Mouse (Mus musculus) ES-Bruce4 (cell line): ENCODE results near the gene Lap3. TPM values are rescaled to one million over a fixed set of nuclear protein-coding genes. Genes with fewer than 3 reads are reported as not detected.

Experiments
- H3K27ac ChIP-seq: 2 replicates; pipeline ENCODE4 v1.5.1; 2012; ENCODE audit warnings: low read length, inconsistent platforms; ENCODE audit not compliant: insufficient read depth
- H3K27me3 ChIP-seq: 2 replicates; pipeline ENCODE4 v1.6.1; 2012; ENCODE audit warnings: mild to moderate bottlenecking, low read length, inconsistent platforms; ENCODE audit not compliant: control insufficient read depth, poor library complexity, insufficient read depth, severe bottlenecking
- H3K36me3 ChIP-seq: 2 replicates; pipeline ENCODE4 v1.6.1; 2012; ENCODE audit warnings: inconsistent platforms, mild to moderate bottlenecking, low read length, moderate library complexity; ENCODE audit not compliant: control insufficient read depth, poor library complexity, insufficient read depth, severe bottlenecking
- H3K4me1 ChIP-seq: one replicate; pipeline ENCODE4 v1.8.1; 2011; ENCODE audit warnings: low read length; ENCODE audit not compliant: control insufficient read depth, insufficient read depth
- H3K4me3 ChIP-seq: 2 replicates; pipeline ENCODE4 v1.5.1; 2011; ENCODE audit warnings: low read depth, mild to moderate bottlenecking, low read length
- H3K9ac ChIP-seq: 2 replicates; pipeline ENCODE4 v1.6.1; 2012; ENCODE audit warnings: low read depth, mild to moderate bottlenecking, inconsistent platforms; ENCODE audit not compliant: poor library complexity, severe bottlenecking
- H3K9me3 ChIP-seq: replicated peaks from 2 replicates; pipeline ENCODE4 v1.6.1; 2012; ENCODE audit warnings: mild to moderate bottlenecking, low read length, inconsistent platforms; ENCODE audit not compliant: control insufficient read depth, poor library complexity, insufficient read depth, severe bottlenecking
- CTCF ChIP-seq: IDR thresholded peaks from one replicate; pipeline ENCODE4 v1.8.1; 2011; ENCODE audit warnings: low read depth, low read length
- EP300 ChIP-seq: IDR thresholded peaks from 2 replicates; pipeline ENCODE4 v1.6.1; 2011; ENCODE audit warnings: low read depth, low read length; ENCODE audit not compliant: insufficient read depth
- POLR2A ChIP-seq: IDR thresholded peaks from one replicate; pipeline ENCODE4 v1.8.1; 2011; ENCODE audit warnings: low read length; ENCODE audit not compliant: insufficient read depth
- polyA plus RNA-seq: library from polyadenylated mRNA; stranded (reverse); fragments of >200 nt; gene quantifications from 2 replicates; pipeline ENCODE4 v1.2.4, GENCODE M21; 2011; ENCODE audit warnings: low read depth; ENCODE audit not compliant: missing spikeins, insufficient read depth, insufficient read length

The Lap3 gene
- polyA plus RNA-seq, 1 experiment: 190 TPM

DNA sequence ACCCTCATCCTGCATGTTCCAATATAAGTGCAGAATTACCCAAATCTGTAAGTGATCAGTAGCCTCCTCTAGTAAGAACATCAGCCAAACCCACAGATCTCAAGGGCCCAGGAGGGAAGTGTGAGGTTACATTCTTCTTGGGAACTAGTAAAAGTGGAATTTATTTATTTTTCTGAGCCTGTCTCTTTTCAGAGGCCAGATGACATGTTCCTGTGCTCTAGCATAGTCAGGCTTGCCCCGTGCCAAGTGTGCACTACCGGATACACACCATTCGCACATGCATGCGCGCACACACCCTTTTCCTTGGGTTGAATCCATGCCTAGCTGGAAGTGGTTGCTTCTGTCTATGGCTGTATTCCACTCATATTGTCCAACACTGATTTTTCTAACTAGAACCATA lies 17.4 kb upstream of the Lap3 start:
- Histone ChIP-seq H3K9ac (no peak overlapping the region), H3K27me3 (no peaks in the 10 kb centered on the region; the same call in 1 of the 2 replicates), H3K36me3 (no peaks in the 10 kb centered on the region), H3K27ac (no peak overlapping the region), H3K4me1 (no peaks in the 10 kb centered on the region), H3K9me3 (no peaks in the 10 kb centered on the region), H3K4me3 (no peak overlapping the region)
- no peak for TF ChIP-seq POLR2A
- TF ChIP-seq CTCF: no peak

DNA sequence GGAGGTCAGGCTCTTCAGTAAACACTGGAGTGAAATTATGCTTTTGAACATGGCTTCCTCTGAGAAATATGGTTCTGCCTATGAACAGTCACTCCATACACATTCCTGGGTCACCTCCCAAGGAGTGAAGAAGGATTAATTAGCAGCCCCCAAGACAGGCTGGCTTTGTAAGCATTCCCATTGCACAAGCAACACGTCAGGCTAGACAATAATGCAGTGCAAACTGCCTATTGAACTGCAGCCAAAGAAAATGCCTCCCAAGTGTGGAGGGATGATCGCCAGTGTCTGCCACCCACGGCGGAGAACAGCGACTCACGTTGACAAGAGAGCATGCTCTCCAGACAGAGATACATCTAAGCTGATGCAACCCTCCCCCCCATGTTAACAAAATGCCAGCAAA lies 16.9 kb upstream of the Lap3 start:
- Histone ChIP-seq H3K4me1 (no peaks in the 10 kb centered on the region), H3K36me3 (no peaks in the 10 kb centered on the region), H3K4me3 (no peak overlapping the region), H3K27ac (no peak overlapping the region), H3K27me3 (no peaks in the 10 kb centered on the region; the same call in 1 of the 2 replicates), H3K9me3 (no peaks in the 10 kb centered on the region), H3K9ac (no peak overlapping the region)
- no peak for TF ChIP-seq EP300
- no peak for TF ChIP-seq CTCF
- no peak for TF ChIP-seq POLR2A

DNA sequence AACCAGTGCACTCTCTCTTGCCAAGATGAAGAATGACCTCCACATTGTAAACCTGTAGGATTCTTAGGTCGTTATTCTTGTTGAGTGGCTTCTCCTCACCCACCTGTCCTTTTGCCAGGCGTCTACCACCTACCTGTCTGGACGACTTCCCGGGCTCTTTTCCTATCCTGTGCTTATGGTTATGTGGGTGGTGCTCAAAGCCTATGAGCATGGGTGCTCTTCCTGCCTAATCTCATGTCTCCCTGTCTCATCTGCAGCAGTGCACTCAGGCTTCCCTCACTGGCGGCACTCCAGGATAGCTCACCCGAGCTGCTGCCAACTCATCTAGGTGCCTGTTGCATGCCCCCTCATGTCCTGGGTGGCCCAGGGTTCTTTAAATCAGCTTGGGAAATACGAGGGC lies 15.6 kb upstream of the Lap3 start:
- H3K27me3 ChIP-seq: no peaks in the 10 kb centered on the region; the same call in 1 of the 2 replicates
- no peak overlapping the region for H3K9ac ChIP-seq
- H3K4me1 ChIP-seq: no peaks in the 10 kb centered on the region
- no peaks in the 10 kb centered on the region for H3K36me3 ChIP-seq
- no peak for TF ChIP-seq EP300
- TF ChIP-seq CTCF: no peak
- TF ChIP-seq POLR2A: no peak
- no peaks in the 10 kb centered on the region for H3K9me3 ChIP-seq
- no peak overlapping the region for H3K4me3 ChIP-seq
- H3K27ac ChIP-seq: no peak overlapping the region

DNA sequence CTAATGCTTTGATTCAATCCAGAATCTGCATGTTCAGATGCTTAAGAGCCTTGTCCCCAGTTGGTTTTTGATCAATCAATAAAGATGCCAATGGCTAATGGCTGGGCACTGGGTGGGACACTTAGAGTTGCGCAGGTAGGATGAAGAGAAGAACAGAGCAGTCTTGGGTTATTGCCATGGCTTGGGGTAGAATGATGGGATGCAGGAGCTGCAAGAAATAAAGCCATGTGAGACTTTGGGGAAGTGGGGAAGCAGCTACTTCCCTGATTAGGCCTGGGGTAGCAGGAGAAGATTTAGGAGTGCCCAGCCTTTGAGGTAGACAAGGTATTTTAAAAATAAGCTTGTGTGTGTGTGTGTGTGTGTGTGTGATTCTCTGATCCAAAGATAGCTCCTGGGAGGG lies 13.1 kb upstream of the Lap3 start:
- no peaks in the 10 kb centered on the region for H3K36me3 ChIP-seq
- TF ChIP-seq EP300 (no peak), CTCF (no peak), POLR2A (no peak)
- H3K4me1 ChIP-seq: no peaks in the 10 kb centered on the region
- no peak overlapping the region for H3K4me3 ChIP-seq
- no peaks in the 10 kb centered on the region for H3K9me3 ChIP-seq
- H3K27ac ChIP-seq: no peak overlapping the region
- H3K27me3 ChIP-seq: no peaks in the 10 kb centered on the region
- no peak overlapping the region for H3K9ac ChIP-seq

DNA sequence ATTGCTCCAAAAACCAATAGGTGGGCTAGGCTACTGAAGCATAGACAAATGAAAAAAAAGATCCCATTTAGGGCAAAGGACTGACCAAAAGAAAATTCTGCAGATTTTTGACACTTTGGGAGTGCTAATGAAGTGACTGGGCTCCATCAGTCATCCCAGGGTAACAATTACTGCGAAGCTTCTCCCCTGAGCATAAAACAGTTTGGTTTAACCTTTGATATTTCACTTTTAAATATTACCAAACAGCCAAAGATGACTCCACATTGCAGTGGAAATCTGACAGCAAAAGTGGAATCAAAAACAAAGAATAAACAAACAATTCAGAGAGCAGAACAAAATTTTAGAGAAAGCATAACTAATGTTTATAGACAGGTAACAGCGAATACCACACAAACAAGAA lies 12.0 kb upstream of the Lap3 start:
- Histone ChIP-seq H3K27ac (no peak overlapping the region), H3K4me3 (no peak overlapping the region), H3K9me3 (no peaks in the 10 kb centered on the region), H3K9ac (no peak overlapping the region), H3K27me3 (no peaks in the 10 kb centered on the region), H3K36me3 (no peaks in the 10 kb centered on the region), H3K4me1 (no peaks in the 10 kb centered on the region)
- TF ChIP-seq EP300: no peak
- TF ChIP-seq POLR2A: no peak
- no peak for TF ChIP-seq CTCF

DNA sequence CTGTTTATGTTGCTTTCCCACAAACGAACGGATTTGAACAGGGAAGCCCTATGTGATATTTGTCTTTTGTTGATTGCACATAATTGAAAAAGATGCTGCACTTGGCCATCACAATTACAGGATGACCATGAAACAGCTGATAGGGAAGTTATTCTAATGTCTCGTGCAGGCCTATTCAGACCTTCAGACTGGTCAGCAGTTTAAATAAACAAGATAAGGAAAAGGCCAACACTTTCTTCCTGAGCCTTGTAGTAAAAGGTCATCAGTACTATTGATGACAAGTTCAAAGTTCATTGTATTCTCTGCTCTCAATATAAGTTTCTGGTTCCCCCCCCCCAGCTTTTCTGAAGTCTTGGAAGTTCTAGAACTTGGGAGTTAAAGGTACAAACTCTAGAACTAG lies 10.6 kb upstream of the Lap3 start:
- H3K9me3 ChIP-seq: no peaks in the 10 kb centered on the region
- no peak overlapping the region for H3K9ac ChIP-seq
- no peaks in the 10 kb centered on the region for H3K27me3 ChIP-seq
- H3K36me3 ChIP-seq: no peaks in the 10 kb centered on the region
- TF ChIP-seq EP300 (no peak), POLR2A (no peak), CTCF (no peak)
- H3K4me1 ChIP-seq: no peaks in the 10 kb centered on the region
- H3K4me3 ChIP-seq: no peak overlapping the region
- H3K27ac ChIP-seq: no peak overlapping the region
